Mouse (Mus musculus): ENCODE measurements around the gene 1700008O03Rik. TPM values are rescaled to one million over a fixed set of nuclear protein-coding genes. Genes with fewer than 3 reads are reported as not detected.

The 1700008O03Rik gene
- polyA plus RNA-seq, 1 experiment, result 0.43 TPM

GRCm38 (mm10) chr7:44320886-44321285 is 64.7 kb downstream of the 1700008O03Rik start:
- Histone ChIP-seq H3K27me3 (ENCODE audit: control insufficient read depth, insufficient read depth, low read length) (no peaks in the 10 kb centered on the region), H3K4me3 (ENCODE audit: low read depth, low read length) (no peak overlapping the region), H3K27ac (ENCODE audit: insufficient read depth, low read depth, low read length) (no peak overlapping the region), H3K4me1 (ENCODE audit: control insufficient read depth, insufficient read depth, insufficient read length, low read length) (no peaks in the 10 kb centered on the region), H3K36me3 (ENCODE audit: control insufficient read depth, insufficient read depth, low read length) (no peaks in the 10 kb centered on the region)
- 43% methylated on average over 8 of the region's 8 CpGs for WGBS
- TF ChIP-seq POLR2A (IDR thresholded peaks at IDR 0.05; ENCODE audit: low read depth, low read length), result no peak
- no peak for TF ChIP-seq CTCF (IDR thresholded peaks at IDR 0.05; ENCODE audit: extremely low read depth, insufficient read length, insufficient replicate concordance, low read depth, low read length)

GRCm38 (mm10) chr7:44317913-44318312 is 67.7 kb downstream of the 1700008O03Rik start:
- H3K27me3 ChIP-seq (ENCODE audit: control insufficient read depth, insufficient read depth, low read length), result no peaks in the 10 kb centered on the region; the same call in 1 of the 2 replicates
- H3K27ac ChIP-seq (ENCODE audit: insufficient read depth, low read depth, low read length), result no peak overlapping the region
- WGBS, result 24% methylated on average over 4 of the region's 4 CpGs
- no peak overlapping the region for H3K4me3 ChIP-seq (ENCODE audit: low read depth, low read length)
- no peaks in the 10 kb centered on the region for H3K36me3 ChIP-seq (ENCODE audit: control insufficient read depth, insufficient read depth, low read length)
- H3K4me1 ChIP-seq (ENCODE audit: control insufficient read depth, insufficient read depth, insufficient read length, low read length), result no peaks in the 10 kb centered on the region
- no peak for TF ChIP-seq POLR2A (IDR thresholded peaks at IDR 0.05; ENCODE audit: low read depth, low read length)
- peak; percentile 54; the same call in 1 of the 2 replicates for TF ChIP-seq CTCF (IDR thresholded peaks at IDR 0.05; ENCODE audit: extremely low read depth, insufficient read length, insufficient replicate concordance, low read depth, low read length)

- Histone ChIP-seq H3K27me3 (ENCODE audit: control insufficient read depth, insufficient read depth, low read length) (peaks cover 28% of the 10 kb centered on the region), H3K4me1 (ENCODE audit: control insufficient read depth, insufficient read depth, insufficient read length, low read length) (peaks cover 10% of the 10 kb centered on the region), H3K4me3 (ENCODE audit: low read depth, low read length) (no peak overlapping the region), H3K27ac (ENCODE audit: insufficient read depth, low read depth, low read length) (no peak overlapping the region), H3K36me3 (ENCODE audit: control insufficient read depth, insufficient read depth, low read length) (no peaks in the 10 kb centered on the region)
- 63% methylated on average over 16 of the region's 16 CpGs for WGBS
- TF ChIP-seq POLR2A (IDR thresholded peaks at IDR 0.05; ENCODE audit: low read depth, low read length), result no peak
- TF ChIP-seq CTCF (IDR thresholded peaks at IDR 0.05; ENCODE audit: extremely low read depth, insufficient read length, insufficient replicate concordance, low read depth, low read length), result no peak
Measured at GRCm38 (mm10) chr7:44312484-44312883, 73.1 kb downstream of the 1700008O03Rik start.

- no peak overlapping the region for H3K27ac ChIP-seq (ENCODE audit: insufficient read depth, low read depth, low read length)
- H3K4me1 ChIP-seq (ENCODE audit: control insufficient read depth, insufficient read depth, insufficient read length, low read length), result peaks cover 10% of the 10 kb centered on the region
- no peak overlapping the region for H3K4me3 ChIP-seq (ENCODE audit: low read depth, low read length)
- TF ChIP-seq CTCF (IDR thresholded peaks at IDR 0.05; ENCODE audit: extremely low read depth, insufficient read length, insufficient replicate concordance, low read depth, low read length) (no peak), POLR2A (IDR thresholded peaks at IDR 0.05; ENCODE audit: low read depth, low read length) (no peak)
- H3K27me3 ChIP-seq (ENCODE audit: control insufficient read depth, insufficient read depth, low read length), result peaks cover 28% of the 10 kb centered on the region
- no peaks in the 10 kb centered on the region for H3K36me3 ChIP-seq (ENCODE audit: control insufficient read depth, insufficient read depth, low read length)
- 21% methylated on average over 6 of the region's 6 CpGs for WGBS
Measured at GRCm38 (mm10) chr7:44311713-44312304, 73.8 kb downstream of the 1700008O03Rik start.

- Histone ChIP-seq H3K27ac (ENCODE audit: insufficient read depth, low read depth, low read length) (no peak overlapping the region), H3K27me3 (ENCODE audit: control insufficient read depth, insufficient read depth, low read length) (peaks cover 28% of the 10 kb centered on the region), H3K4me3 (ENCODE audit: low read depth, low read length) (peak overlapping the region; percentile 57), H3K4me1 (ENCODE audit: control insufficient read depth, insufficient read depth, insufficient read length, low read length) (peaks cover 10% of the 10 kb centered on the region), H3K36me3 (ENCODE audit: control insufficient read depth, insufficient read depth, low read length) (no peaks in the 10 kb centered on the region)
- WGBS, result 4% methylated on average over 38 of the region's 38 CpGs
- TF ChIP-seq CTCF (IDR thresholded peaks at IDR 0.05; ENCODE audit: extremely low read depth, insufficient read length, insufficient replicate concordance, low read depth, low read length) (no peak), POLR2A (IDR thresholded peaks at IDR 0.05; ENCODE audit: low read depth, low read length) (no peak)
Measured at GRCm38 (mm10) chr7:44310878-44311712, 74.5 kb downstream of the 1700008O03Rik start.

GRCm38 (mm10) chr7:44310285-44310877 is 75.2 kb downstream of the 1700008O03Rik start:
- H3K4me1 ChIP-seq (ENCODE audit: control insufficient read depth, insufficient read depth, insufficient read length, low read length), result peaks cover 16% of the 10 kb centered on the region
- no peak for TF ChIP-seq CTCF (IDR thresholded peaks at IDR 0.05; ENCODE audit: extremely low read depth, insufficient read length, insufficient replicate concordance, low read depth, low read length)
- TF ChIP-seq POLR2A (IDR thresholded peaks at IDR 0.05; ENCODE audit: low read depth, low read length), result no peak
- peak overlapping the region; percentile 57 for H3K4me3 ChIP-seq (ENCODE audit: low read depth, low read length)
- no peak overlapping the region for H3K27ac ChIP-seq (ENCODE audit: insufficient read depth, low read depth, low read length)
- WGBS, result 2% methylated on average over 40 of the region's 40 CpGs
- peaks cover 28% of the 10 kb centered on the region for H3K27me3 ChIP-seq (ENCODE audit: control insufficient read depth, insufficient read depth, low read length)
- H3K36me3 ChIP-seq (ENCODE audit: control insufficient read depth, insufficient read depth, low read length), result no peaks in the 10 kb centered on the region

Other genes starting within 250 kb of the 1700008O03Rik start
- gene Klk1b16, start 249.1 kb downstream of the 1700008O03Rik start, polyA plus RNA-seq (2012; rRNA removed), result not detected in 2 replicates
- gene Klk1b24, start 197.6 kb downstream of the 1700008O03Rik start, polyA plus RNA-seq (2012; rRNA removed), result 1.9 TPM in 1 of 2 replicates, not detected in the other
- 0.19 and 4.6 TPM in 2 replicates for gene Klk1b3, start 187.6 kb downstream of the 1700008O03Rik start, polyA plus RNA-seq (2012; rRNA removed)
- gene Klk1b4, start 178.4 kb downstream of the 1700008O03Rik start, polyA plus RNA-seq (2012; rRNA removed), result 10.1 TPM in 1 of 2 replicates, not detected in the other
- gene Klk1b5, start 169.9 kb downstream of the 1700008O03Rik start, polyA plus RNA-seq (2012; rRNA removed), result 0.28 and 19.2 TPM in 2 replicates
- 153 and 2,676 TPM in 2 replicates for gene Klk1, start 160.5 kb downstream of the 1700008O03Rik start, polyA plus RNA-seq (2012; rRNA removed)
- not detected in 2 replicates for gene Gm36864, start 149.6 kb downstream of the 1700008O03Rik start, polyA plus RNA-seq (2012; rRNA removed)
- gene 1700028J19Rik, start 139.1 kb downstream of the 1700008O03Rik start, polyA plus RNA-seq (2012; rRNA removed), result 0.77 and 1.9 TPM in 2 replicates
- gene 2410002F23Rik, start 139.1 kb downstream of the 1700008O03Rik start, polyA plus RNA-seq (2012; rRNA removed), result 43.4 and 66.3 TPM in 2 replicates
- gene Acp4, start 128.4 kb downstream of the 1700008O03Rik start, polyA plus RNA-seq (2012; rRNA removed), result not detected in 2 replicates
- not detected in 2 replicates for gene Gm15517, start 124.4 kb downstream of the 1700008O03Rik start, polyA plus RNA-seq (2012; rRNA removed)
- 0.82 and 1.3 TPM in 2 replicates for gene Clec11a, start 78.9 kb downstream of the 1700008O03Rik start, polyA plus RNA-seq (2012; rRNA removed)
- gene Shank1, start 75.6 kb downstream of the 1700008O03Rik start, polyA plus RNA-seq (2012; rRNA removed), result 0.81 and 2.1 TPM in 2 replicates
- gene Syt3, start 1.7 kb downstream of the 1700008O03Rik start, polyA plus RNA-seq (2012; rRNA removed), result 1.1 and 1.8 TPM in 2 replicates
- 1.1 TPM in 2 replicates for gene Lrrc4b, start 43.2 kb upstream of the 1700008O03Rik start, polyA plus RNA-seq (2012; rRNA removed)
- gene Aspdh, start 79.6 kb upstream of the 1700008O03Rik start, polyA plus RNA-seq (2012; rRNA removed), result 2.2 and 3.2 TPM in 2 replicates
- 85.6 and 99.2 TPM in 2 replicates for gene Josd2, start 82.2 kb upstream of the 1700008O03Rik start, polyA plus RNA-seq (2012; rRNA removed)
- gene Emc10, start 110.7 kb upstream of the 1700008O03Rik start, polyA plus RNA-seq (2012; rRNA removed), result 157 and 256 TPM in 2 replicates
- gene Fam71e1, start 110.8 kb upstream of the 1700008O03Rik start, polyA plus RNA-seq (2012; rRNA removed), result 0.88 and 2.0 TPM in 2 replicates
- 0.13 TPM in 2 replicates for gene Mybpc2, start 138.8 kb upstream of the 1700008O03Rik start, polyA plus RNA-seq (2012; rRNA removed)
- gene Spib, start 146.3 kb upstream of the 1700008O03Rik start, polyA plus RNA-seq (2012; rRNA removed), result 8.6 and 18.7 TPM in 2 replicates
- 27.3 and 46.9 TPM in 2 replicates for gene Pold1, start 163.0 kb upstream of the 1700008O03Rik start, polyA plus RNA-seq (2012; rRNA removed)
- 174 and 295 TPM in 2 replicates for gene Nr1h2, start 168.1 kb upstream of the 1700008O03Rik start, polyA plus RNA-seq (2012; rRNA removed)
- gene Napsa, start 186.6 kb upstream of the 1700008O03Rik start, polyA plus RNA-seq (2012; rRNA removed), result 6.4 and 11.1 TPM in 2 replicates
- gene Kcnc3, start 204.8 kb upstream of the 1700008O03Rik start, polyA plus RNA-seq (2012; rRNA removed), result 3.1 and 3.4 TPM in 2 replicates